Mouse (Mus musculus): Measurements from ENCODE around the gene Bicdl1. TPM values are rescaled to one million over a fixed set of nuclear protein-coding genes. Genes with fewer than 3 reads are reported as not detected.

The Bicdl1 gene
- polyA plus RNA-seq, 1 experiment: 3.1 TPM

- TF ChIP-seq CTCF (IDR thresholded peaks at IDR 0.05; ENCODE audit: low read depth, low read length): no peak
- TF ChIP-seq POLR2A (IDR thresholded peaks at IDR 0.05; ENCODE audit: borderline replicate concordance, low read depth, low read length): no peak
- H3K4me3 ChIP-seq (ENCODE audit: insufficient read depth, low read length): no peak overlapping the region
- H3K27ac ChIP-seq (ENCODE audit: insufficient read depth, low read depth, low read length): no peak overlapping the region
- no peaks in the 10 kb centered on the region for H3K4me1 ChIP-seq (ENCODE audit: control insufficient read depth, insufficient read depth, low read length)
Measured at GRCm38 (mm10) chr5:115730314-115730713, 1.1 kb downstream of the Bicdl1 start.

GRCm38 (mm10) chr5:115726581-115726980, 4.8 kb downstream of the Bicdl1 start:
- H3K4me1 ChIP-seq (ENCODE audit: control insufficient read depth, insufficient read depth, low read length): no peaks in the 10 kb centered on the region
- no peak for TF ChIP-seq CTCF (IDR thresholded peaks at IDR 0.05; ENCODE audit: low read depth, low read length)
- no peak for TF ChIP-seq POLR2A (IDR thresholded peaks at IDR 0.05; ENCODE audit: borderline replicate concordance, low read depth, low read length)
- no peak overlapping the region for H3K27ac ChIP-seq (ENCODE audit: insufficient read depth, low read depth, low read length)
- H3K4me3 ChIP-seq (ENCODE audit: insufficient read depth, low read length): no peak overlapping the region

DNA sequence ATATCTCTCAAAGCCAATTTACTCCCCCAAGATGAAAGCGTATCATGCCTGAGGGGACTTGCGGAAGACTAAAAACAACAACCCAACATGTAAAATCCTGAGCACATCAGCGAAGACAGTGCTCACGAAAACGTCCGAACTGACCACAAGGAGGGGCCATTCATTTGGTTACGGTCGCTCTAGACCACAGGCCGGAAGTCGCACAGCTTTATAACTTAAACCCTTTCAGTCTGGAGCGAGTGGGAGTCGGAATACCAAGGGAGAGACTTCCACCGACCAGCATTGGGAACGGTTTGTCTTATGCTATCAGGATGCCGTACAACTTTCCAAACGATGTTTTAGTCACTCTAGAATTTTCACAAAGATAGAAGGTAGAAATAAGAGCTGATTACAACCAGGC, 5.4 kb downstream of the Bicdl1 start:
- Histone ChIP-seq H3K4me1 (ENCODE audit: control insufficient read depth, insufficient read depth, low read length) (no peaks in the 10 kb centered on the region), H3K27ac (ENCODE audit: insufficient read depth, low read depth, low read length) (no peak overlapping the region), H3K4me3 (ENCODE audit: insufficient read depth, low read length) (no peak overlapping the region)
- TF ChIP-seq POLR2A (IDR thresholded peaks at IDR 0.05; ENCODE audit: borderline replicate concordance, low read depth, low read length) (no peak), CTCF (IDR thresholded peaks at IDR 0.05; ENCODE audit: low read depth, low read length) (no peak)

GRCm38 (mm10) chr5:115724422-115724821, 7.0 kb downstream of the Bicdl1 start:
- no peak overlapping the region for H3K27ac ChIP-seq (ENCODE audit: insufficient read depth, low read depth, low read length)
- no peak overlapping the region for H3K4me3 ChIP-seq (ENCODE audit: insufficient read depth, low read length)
- no peaks in the 10 kb centered on the region for H3K4me1 ChIP-seq (ENCODE audit: control insufficient read depth, insufficient read depth, low read length)
- TF ChIP-seq POLR2A (IDR thresholded peaks at IDR 0.05; ENCODE audit: borderline replicate concordance, low read depth, low read length): no peak

DNA sequence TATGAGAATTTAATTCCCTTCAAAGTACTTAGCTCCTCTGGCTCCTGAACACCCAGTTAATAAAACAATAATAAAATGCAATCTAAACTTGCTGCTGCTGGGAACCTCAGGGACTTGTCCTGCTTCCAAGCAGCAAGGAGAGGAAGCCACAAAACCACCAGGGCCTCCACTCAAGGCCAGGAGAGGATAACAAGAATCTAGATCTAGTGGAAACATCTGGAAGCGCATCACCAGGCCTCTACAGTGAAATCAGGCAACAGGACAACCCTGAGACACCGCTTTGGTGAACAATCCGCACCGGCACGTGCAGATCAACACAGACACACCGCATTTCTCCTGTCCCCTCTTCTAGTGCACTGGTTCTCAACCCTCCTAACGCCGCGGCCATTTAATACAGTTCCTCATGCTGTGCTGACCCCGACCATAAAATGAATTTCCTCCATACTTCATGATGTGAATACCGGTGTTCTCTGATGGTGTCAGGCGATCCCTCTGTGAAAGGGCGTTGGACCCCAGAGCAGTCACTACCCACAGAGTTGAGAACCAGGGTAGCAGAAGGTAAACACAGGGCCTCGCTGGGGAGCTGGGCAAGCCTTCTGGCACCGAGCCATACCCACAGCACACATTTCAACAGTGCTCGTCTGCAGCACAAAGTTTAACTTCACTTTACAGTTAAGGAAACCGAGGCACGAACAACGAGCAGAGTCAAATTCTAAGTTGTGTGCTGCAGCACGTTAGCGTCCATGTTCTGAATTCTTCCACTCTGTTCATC, 9.0 kb downstream of the Bicdl1 start:
- TF ChIP-seq POLR2A (IDR thresholded peaks at IDR 0.05; ENCODE audit: borderline replicate concordance, low read depth, low read length): no peak
- TF ChIP-seq CTCF (IDR thresholded peaks at IDR 0.05; ENCODE audit: low read depth, low read length): no peak
- Histone ChIP-seq H3K27ac (ENCODE audit: insufficient read depth, low read depth, low read length) (no peak overlapping the region), H3K4me3 (ENCODE audit: insufficient read depth, low read length) (no peak overlapping the region), H3K4me1 (ENCODE audit: control insufficient read depth, insufficient read depth, low read length) (no peaks in the 10 kb centered on the region)

GRCm38 (mm10) chr5:115720761-115721160, 10.7 kb downstream of the Bicdl1 start:
- TF ChIP-seq CTCF (IDR thresholded peaks at IDR 0.05; ENCODE audit: low read depth, low read length) (no peak), POLR2A (IDR thresholded peaks at IDR 0.05; ENCODE audit: borderline replicate concordance, low read depth, low read length) (no peak)
- Histone ChIP-seq H3K4me3 (ENCODE audit: insufficient read depth, low read length) (no peak overlapping the region), H3K27ac (ENCODE audit: insufficient read depth, low read depth, low read length) (no peak overlapping the region), H3K4me1 (ENCODE audit: control insufficient read depth, insufficient read depth, low read length) (no peaks in the 10 kb centered on the region)

GRCm38 (mm10) chr5:115717693-115718092, 13.7 kb downstream of the Bicdl1 start:
- TF ChIP-seq CTCF (IDR thresholded peaks at IDR 0.05; ENCODE audit: low read depth, low read length) (no peak), POLR2A (IDR thresholded peaks at IDR 0.05; ENCODE audit: borderline replicate concordance, low read depth, low read length) (no peak)
- Histone ChIP-seq H3K4me1 (ENCODE audit: control insufficient read depth, insufficient read depth, low read length) (no peaks in the 10 kb centered on the region), H3K4me3 (ENCODE audit: insufficient read depth, low read length) (no peak overlapping the region), H3K27ac (ENCODE audit: insufficient read depth, low read depth, low read length) (no peak overlapping the region)

- H3K4me3 ChIP-seq (ENCODE audit: insufficient read depth, low read length): no peak overlapping the region
- TF ChIP-seq POLR2A (IDR thresholded peaks at IDR 0.05; ENCODE audit: borderline replicate concordance, low read depth, low read length) (no peak), CTCF (IDR thresholded peaks at IDR 0.05; ENCODE audit: low read depth, low read length) (no peak)
- H3K27ac ChIP-seq (ENCODE audit: insufficient read depth, low read depth, low read length): no peak overlapping the region
- H3K4me1 ChIP-seq (ENCODE audit: control insufficient read depth, insufficient read depth, low read length): no peaks in the 10 kb centered on the region
Measured at GRCm38 (mm10) chr5:115717106-115717505, 14.3 kb downstream of the Bicdl1 start.

DNA sequence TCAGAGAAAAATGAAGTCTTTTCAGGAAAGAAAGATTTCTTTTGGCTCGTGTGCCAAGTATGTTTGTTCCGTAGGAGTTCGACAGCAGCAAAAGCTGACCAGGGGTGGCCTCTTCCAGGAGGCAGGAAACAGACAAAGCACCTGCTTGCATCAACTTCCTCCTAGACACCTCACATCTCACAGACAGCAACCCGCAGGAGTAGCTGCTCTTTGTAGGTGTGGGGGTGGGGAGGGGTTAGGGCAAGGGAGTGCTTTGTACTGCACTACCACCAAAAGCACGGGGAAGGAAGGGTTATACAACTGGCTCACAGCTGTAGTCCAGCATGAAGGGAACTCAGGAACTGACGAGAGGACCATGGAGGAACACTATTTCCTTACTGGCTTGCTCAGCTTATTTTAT, 15.0 kb downstream of the Bicdl1 start:
- H3K27ac ChIP-seq (ENCODE audit: insufficient read depth, low read depth, low read length): no peak overlapping the region
- no peak for TF ChIP-seq POLR2A (IDR thresholded peaks at IDR 0.05; ENCODE audit: borderline replicate concordance, low read depth, low read length)
- no peak for TF ChIP-seq CTCF (IDR thresholded peaks at IDR 0.05; ENCODE audit: low read depth, low read length)
- no peaks in the 10 kb centered on the region for H3K4me1 ChIP-seq (ENCODE audit: control insufficient read depth, insufficient read depth, low read length)
- no peak overlapping the region for H3K4me3 ChIP-seq (ENCODE audit: insufficient read depth, low read length)

DNA sequence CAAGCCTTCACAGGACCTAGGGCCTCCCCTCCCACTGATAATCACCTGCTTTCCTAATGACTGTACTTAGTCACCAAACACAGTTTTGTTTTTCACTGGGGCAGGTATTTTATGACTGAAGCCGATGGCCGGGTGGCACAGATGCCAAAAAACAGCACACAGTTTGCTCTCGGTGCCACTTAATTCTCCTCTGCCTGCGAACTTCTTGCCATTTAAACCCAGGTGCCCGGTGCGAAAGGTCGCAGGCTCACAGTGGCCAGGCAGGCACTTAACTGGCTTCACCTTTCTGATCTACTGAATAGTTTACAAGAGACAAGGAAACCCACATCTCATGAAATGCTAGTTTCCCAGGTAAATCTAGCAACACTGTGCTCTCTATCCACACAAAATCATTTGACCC, 16.7 kb downstream of the Bicdl1 start:
- Histone ChIP-seq H3K4me1 (ENCODE audit: control insufficient read depth, insufficient read depth, low read length) (no peaks in the 10 kb centered on the region), H3K4me3 (ENCODE audit: insufficient read depth, low read length) (no peak overlapping the region)
- TF ChIP-seq POLR2A (IDR thresholded peaks at IDR 0.05; ENCODE audit: borderline replicate concordance, low read depth, low read length) (no peak), CTCF (IDR thresholded peaks at IDR 0.05; ENCODE audit: low read depth, low read length) (no peak)

More for the DNA sequence above, 16.7 kb downstream of the Bicdl1 start:
- no peak overlapping the region for H3K27ac ChIP-seq (ENCODE audit: insufficient read depth, low read depth, low read length)
